Mouse (Mus musculus): ENCODE results near the gene Pccb. TPM values are rescaled to one million over a fixed set of nuclear protein-coding genes. Genes with fewer than 3 reads are reported as not detected.
A peak's percentile ranks its signal among the peaks of the same experiment; 100 is the strongest.

The Pccb gene
- polyA plus RNA-seq, 1 experiment, result 71.8 TPM

- DNase-seq (ENCODE audit: low read depth, low spot score), result no peak
- 16% methylated on average over 6 of the region's 6 CpGs for WGBS
These were observed 18.0 kb upstream of the Pccb start for GRCm38 (mm10) chr9:101052691-101053090.

GRCm38 (mm10) chr9:101052007-101052406, 17.3 kb upstream of the Pccb start:
- no peak for DNase-seq (ENCODE audit: low read depth, low spot score)

GRCm38 (mm10) chr9:101045710-101046338, 11.1 kb upstream of the Pccb start:
- no peak for DNase-seq (ENCODE audit: low read depth, low spot score)
- WGBS, result 14% methylated on average over 15 of the region's 15 CpGs

More at GRCm38 (mm10) chr9:101052007-101052406, 17.3 kb upstream of the Pccb start:
- 37% methylated on average over 3 of the region's 3 CpGs for WGBS

GRCm38 (mm10) chr9:101042249-101042648, 7.6 kb upstream of the Pccb start:
- DNase-seq (ENCODE audit: low read depth, low spot score), result no peak
- 85% methylated on average over 9 of the region's 9 CpGs for WGBS

- 78% methylated on average over 5 of the region's 5 CpGs for WGBS
- DNase-seq (ENCODE audit: low read depth, low spot score), result no peak
These were observed 6.8 kb upstream of the Pccb start for GRCm38 (mm10) chr9:101041508-101041907.

GRCm38 (mm10) chr9:101038634-101039033, 3.9 kb upstream of the Pccb start:
- 40% methylated on average over 5 of the region's 5 CpGs for WGBS
- no peak for DNase-seq (ENCODE audit: low read depth, low spot score)

- no peak for DNase-seq (ENCODE audit: low read depth, low spot score)
- 11% methylated on average over 7 of the region's 7 CpGs for WGBS
These were observed 2.7 kb upstream of the Pccb start for GRCm38 (mm10) chr9:101037396-101037795.

GRCm38 (mm10) chr9:101036876-101037275, 2.2 kb upstream of the Pccb start:
- no peak for DNase-seq (ENCODE audit: low read depth, low spot score)
- WGBS, result 29% methylated on average over 2 of the region's 2 CpGs

- WGBS, result 49% methylated on average over 12 of the region's 15 CpGs
- no peak for DNase-seq (ENCODE audit: low read depth, low spot score)
These were observed 1.3 kb upstream of the Pccb start for GRCm38 (mm10) chr9:101035836-101036596.

- DNase-seq (ENCODE audit: low read depth, low spot score), result no peak
- under 1% methylated on average over 14 of the region's 14 CpGs for WGBS
These were observed 794 bp downstream of the Pccb start for GRCm38 (mm10) chr9:101033761-101034447.

GRCm38 (mm10) chr9:101018768-101019167, 15.9 kb downstream of the Pccb start:
- 97% methylated on average over 10 of the region's 10 CpGs for WGBS

GRCm38 (mm10) chr9:101017734-101018516, 16.8 kb downstream of the Pccb start:
- DNase-seq (ENCODE audit: low read depth, low spot score), result no peak
- 72% methylated on average over 15 of the region's 15 CpGs for WGBS

More at GRCm38 (mm10) chr9:101018768-101019167, 15.9 kb downstream of the Pccb start:
- DNase-seq (ENCODE audit: low read depth, low spot score), result no peak

- no peak for DNase-seq (ENCODE audit: low read depth, low spot score)
- WGBS, result 94% methylated on average over 9 of the region's 9 CpGs
These were observed 19.4 kb downstream of the Pccb start for GRCm38 (mm10) chr9:101015324-101015723.

- no peak for DNase-seq (ENCODE audit: low read depth, low spot score)
- WGBS, result 86% methylated on average over 10 of the region's 10 CpGs
These were observed 22.3 kb downstream of the Pccb start for GRCm38 (mm10) chr9:101012433-101012832.

- peak; percentile 52 for DNase-seq (ENCODE audit: low read depth, low spot score)
- WGBS, result 30% methylated on average over 4 of the region's 4 CpGs
These were observed 28.8 kb downstream of the Pccb start for GRCm38 (mm10) chr9:101005866-101006265.

- DNase-seq (ENCODE audit: low read depth, low spot score), result no peak
- 97% methylated on average over 5 of the region's 5 CpGs for WGBS
These were observed 31.4 kb downstream of the Pccb start for GRCm38 (mm10) chr9:101003302-101003701.

- 98% methylated on average over 8 of the region's 8 CpGs for whole genome bisulfite sequencing
- DNase-seq (ENCODE audit: low read depth, low spot score), result no peak
These were observed 31.9 kb downstream of the Pccb start for GRCm38 (mm10) chr9:101002841-101003240.

GRCm38 (mm10) chr9:101002053-101002452, 32.6 kb downstream of the Pccb start:
- WGBS, result over 99% methylated on average over 4 of the region's 4 CpGs
- DNase-seq (ENCODE audit: low read depth, low spot score), result no peak

GRCm38 (mm10) chr9:100997138-100997537, 37.6 kb downstream of the Pccb start:
- no peak for DNase-seq (ENCODE audit: low read depth, low spot score)
- 92% methylated on average over 2 of the region's 2 CpGs for WGBS

- WGBS, result 96% methylated on average over 4 of the region's 4 CpGs
- DNase-seq (ENCODE audit: low read depth, low spot score), result no peak
These were observed 40.8 kb downstream of the Pccb start for GRCm38 (mm10) chr9:100993937-100994336.
